Mouse (Mus musculus) gastrocnemius, postnatal 4 days (tissue): ENCODE measurements around the gene Zfp488. TPM values are rescaled to one million over a fixed set of nuclear protein-coding genes. Genes with fewer than 3 reads are reported as not detected.

Source experiments
- DNase-seq, 2 experiments: peaks; one replicate each; pipeline ENCODE4 v3.0.0; 2021 to 2022; ENCODE audit warnings: low spot score in 2 of 2, mixed read lengths in 2 of 2
- long read RNA-seq, 2 experiments: library from polyadenylated mRNA; stranded (forward); transcript quantifications; one replicate each; pipeline ENCODE4 v2.0.0; 2021
- total RNA-seq, 2 experiments: library from RNA; stranded (reverse); gene quantifications; 2 replicates each; pipeline ENCODE4 v1.2.3; 2021

The Zfp488 gene
- under 1 TPM; 0.18 to 0.29 TPM for total RNA-seq
- long read RNA-seq, experiment 1: 0 reads
- long read RNA-seq, experiment 2: 0 reads

DNA sequence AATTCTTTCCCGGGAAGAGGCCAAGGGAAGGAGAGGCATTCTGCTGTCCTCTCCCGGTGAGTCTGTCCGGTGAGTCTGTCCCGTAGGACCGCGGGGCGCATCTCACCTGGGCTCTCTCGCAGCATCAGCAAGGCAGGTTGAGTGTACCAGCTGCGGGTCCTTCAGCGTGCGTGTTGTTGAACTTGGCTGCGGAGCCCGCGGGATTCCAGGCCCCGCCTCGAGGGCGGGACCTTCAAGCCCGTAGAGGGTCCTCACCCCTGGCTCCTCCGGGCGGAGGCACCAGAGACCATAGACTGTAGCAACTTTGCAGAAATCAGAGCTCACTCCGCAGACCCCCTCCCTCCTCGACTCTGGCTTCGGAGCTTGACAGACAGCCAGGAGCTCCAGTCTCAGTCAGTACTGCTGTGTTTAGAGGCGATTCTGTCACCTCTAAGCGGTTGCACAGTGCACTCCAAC lies at the start of gene Zfp488:
TSS of gene Zfp488 (minus strand) at position 161 of the 456 bp plus-strand sequence.
- DNase-seq: no peak

DNA sequence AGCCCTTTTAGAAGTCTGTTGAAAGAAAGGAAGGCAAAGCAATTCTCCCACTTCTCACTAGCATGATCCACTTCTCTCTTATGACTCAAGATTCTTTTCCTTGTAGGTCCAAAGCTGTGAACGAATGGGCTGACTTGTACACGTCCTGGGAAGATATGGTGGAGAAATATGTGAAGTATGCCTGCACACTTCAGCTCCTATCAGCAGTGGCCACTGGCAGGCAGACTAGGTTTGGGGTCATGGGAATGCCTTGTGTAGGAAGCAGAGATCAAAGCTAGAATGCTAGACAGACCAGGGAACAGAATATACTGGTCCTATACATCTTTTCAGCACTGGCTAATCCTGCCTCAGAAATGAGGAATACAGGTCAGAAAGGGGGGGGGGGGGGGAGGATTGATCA lies 48.1 kb upstream of the Zfp488 start:
- DNase-seq: no peak

- no peak for DNase-seq
Observed at GRCm38 (mm10) chr14:34016938-34017337, 38.4 kb upstream of the Zfp488 start.

DNA sequence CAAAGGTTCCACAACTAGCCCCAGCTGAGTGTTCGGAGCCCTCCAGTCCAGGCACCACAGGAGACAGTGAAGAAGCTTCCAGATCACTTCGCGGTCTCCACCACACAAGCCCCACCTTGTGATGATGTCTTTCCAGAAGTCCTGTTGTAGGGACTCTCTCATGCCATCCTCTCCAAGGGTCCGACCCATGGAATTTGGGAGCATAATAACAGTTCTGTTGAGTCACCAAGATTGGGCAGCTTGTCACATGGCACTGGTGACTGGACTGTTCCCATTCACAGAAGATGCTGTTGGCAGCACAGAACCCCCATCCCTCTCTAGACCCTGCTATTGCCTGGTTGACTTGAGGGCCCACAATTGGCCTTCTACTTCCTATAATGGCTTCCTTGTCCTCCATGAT lies 37.8 kb upstream of the Zfp488 start, which contains the start of gene Gm5460:
TSS of gene Gm5460 (plus strand) at position 378 of the 400 bp plus-strand sequence.
- no peak for DNase-seq

DNA sequence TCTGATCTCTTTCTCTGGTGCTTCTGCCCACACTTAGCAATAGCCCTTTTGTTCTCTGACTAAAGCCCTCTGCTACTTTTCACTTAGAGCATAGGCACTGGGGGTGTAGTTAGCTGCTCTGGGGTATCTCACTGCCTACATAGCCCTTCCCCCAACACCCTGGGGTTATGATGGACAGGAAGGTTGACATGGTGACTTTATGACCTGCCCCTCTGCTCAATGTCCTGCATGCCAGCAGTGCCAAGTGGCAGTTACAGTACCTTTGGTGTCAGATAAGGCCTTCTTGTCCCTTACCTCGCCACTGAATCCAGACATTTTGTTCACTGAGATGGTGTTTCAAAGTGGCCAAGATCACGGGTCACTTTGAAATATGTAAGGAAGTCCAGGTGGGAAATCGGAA lies 36.5 kb upstream of the Zfp488 start, which contains the start of gene Gm30083:
TSS of gene Gm30083 (minus strand) at position 120 of the 400 bp plus-strand sequence.
- no peak for DNase-seq

GRCm38 (mm10) chr14:34002358-34002757 lies 23.8 kb upstream of the Zfp488 start:
- DNase-seq: no peak

GRCm38 (mm10) chr14:34001445-34001844 lies 22.9 kb upstream of the Zfp488 start:
- DNase-seq: no peak

DNA sequence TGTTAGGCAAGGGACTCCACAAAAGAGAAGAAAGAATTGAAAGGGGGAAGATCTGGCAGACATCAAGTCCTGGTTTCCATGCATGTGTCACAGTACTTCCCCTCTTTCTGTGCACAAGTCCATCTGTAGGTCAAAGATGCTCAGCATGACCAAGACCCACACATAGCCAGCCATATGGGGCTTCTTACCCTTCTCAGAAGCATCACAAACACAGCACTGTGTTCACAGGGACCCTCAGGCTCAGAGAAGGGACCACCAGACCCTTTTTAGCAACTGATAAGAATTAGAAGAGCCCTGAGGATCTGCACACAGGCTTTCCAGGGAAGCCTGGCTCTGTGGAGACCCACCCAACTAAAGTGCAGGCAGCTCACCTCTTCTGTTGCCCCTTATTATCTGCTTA lies 21.5 kb upstream of the Zfp488 start:
- no peak for DNase-seq

DNA sequence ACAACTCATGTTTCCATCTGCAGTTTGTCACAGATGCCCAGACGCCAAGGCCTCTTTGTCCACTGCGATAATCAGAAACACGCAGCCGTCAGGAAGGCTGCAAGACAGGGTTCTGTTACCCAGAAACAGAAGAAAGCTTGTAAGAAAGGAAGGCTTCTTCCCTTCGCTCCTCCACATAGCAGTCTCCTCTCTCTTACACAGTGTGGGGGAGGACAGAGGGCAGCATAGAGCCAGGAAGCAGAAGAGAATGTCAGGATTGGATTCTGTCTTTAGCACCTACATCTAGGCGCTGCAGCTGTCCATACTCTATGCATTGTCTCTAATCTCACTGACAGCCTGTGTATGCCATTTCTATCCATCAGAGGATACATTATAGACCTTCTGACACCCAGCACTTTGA lies 18.9 kb upstream of the Zfp488 start:
- DNase-seq: no peak

DNA sequence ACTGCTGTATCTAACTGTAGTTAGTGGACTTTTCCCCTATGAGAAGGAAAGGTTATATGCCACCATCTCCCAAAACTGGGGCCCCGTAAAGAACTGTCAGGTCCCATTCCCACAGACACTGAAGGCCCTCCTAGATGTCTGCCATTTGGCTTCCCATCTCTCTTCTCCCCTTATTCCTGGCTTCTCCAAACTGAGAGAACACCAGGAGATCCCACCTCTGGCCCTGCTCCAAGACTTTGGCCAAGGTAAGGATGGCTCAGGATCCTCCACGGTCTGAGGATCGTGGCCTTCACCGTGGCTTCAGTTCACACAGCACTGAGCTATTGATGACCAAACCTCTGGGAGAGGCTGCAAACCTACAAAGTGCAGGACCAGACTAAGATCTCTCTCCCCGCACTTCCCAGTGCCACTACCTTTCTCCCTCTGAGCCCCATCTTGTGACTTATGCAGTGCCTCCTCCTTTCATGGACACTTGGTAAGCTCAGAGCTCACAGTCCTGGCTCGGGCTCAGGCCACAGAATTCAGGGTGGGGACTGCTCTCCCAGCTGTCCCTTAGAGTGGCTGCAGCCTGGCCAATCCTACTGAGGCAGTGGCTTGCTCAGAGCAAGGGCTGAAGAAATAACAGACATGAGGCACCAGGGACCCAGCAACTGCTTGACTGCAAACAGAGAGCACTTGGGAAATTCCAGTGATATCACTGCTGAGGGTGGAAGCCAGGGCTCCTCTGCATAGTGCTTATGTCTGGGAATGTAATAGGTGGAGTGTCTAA lies 15.1 kb upstream of the Zfp488 start:
- no peak for DNase-seq

DNA sequence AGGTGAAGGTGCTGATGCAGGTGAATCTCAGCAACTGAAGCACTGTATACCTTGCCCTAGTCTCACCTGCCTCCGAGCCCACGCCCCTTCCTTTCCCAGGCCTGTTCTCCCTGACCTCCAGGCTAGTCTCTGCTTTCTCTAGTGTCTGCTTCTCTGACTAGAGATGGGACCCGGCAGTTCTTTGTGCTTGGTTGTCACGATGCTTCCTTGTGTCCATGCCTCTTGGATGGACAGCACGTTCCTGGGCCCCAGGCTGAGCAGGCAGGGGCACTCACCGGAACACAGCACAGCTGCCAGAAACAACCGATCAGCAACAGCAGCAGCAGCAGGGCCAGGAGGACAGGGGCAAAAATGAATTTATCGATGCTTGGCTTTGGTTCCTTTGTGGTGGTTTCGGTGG lies 14.5 kb upstream of the Zfp488 start:
- no peak for DNase-seq

GRCm38 (mm10) chr14:33991971-33992370 lies 13.4 kb upstream of the Zfp488 start:
- no peak for DNase-seq

DNA sequence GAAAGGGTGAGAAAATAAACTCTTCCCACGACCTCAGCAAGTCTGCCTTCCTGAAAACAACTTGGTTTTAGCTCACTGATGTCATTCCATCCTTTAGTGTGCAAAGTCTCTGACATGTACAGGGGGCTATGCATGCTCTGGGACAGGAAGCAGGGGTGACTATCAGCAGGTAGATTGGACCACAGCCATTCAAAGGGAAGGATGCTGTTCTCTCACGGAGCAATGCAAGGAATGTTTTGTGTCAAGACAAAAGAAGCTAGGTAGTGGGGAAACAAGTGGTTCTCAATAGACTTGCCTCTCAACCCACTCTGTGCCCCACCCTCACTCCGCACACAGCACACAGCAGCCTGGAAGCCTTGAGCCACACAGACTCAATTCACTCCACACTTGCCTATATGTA lies 10.6 kb upstream of the Zfp488 start:
- no peak for DNase-seq

GRCm38 (mm10) chr14:33977748-33978147 lies 816 bp downstream of the Zfp488 start:
- DNase-seq: no peak

DNA sequence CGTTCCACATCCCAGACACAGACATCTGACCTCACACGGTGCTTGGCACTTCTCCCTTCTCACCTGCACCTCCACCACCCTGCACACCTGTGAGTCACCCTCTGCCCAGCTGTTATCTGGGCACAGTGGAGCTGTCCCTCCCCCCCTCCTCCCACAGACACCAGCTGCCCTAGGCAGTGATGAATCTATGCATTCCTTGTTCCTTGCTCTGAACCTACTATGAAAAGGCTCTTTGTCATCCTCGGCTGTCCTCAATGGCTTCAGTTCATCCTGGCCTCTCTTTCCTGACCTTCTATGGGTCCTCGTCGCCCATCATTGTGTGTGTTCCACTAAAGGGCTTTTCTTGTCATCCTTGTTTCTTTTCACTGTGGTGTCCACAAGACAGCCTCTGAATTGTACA lies 3.8 kb downstream of the Zfp488 start:
- no peak for DNase-seq

- no peak for DNase-seq
Observed at GRCm38 (mm10) chr14:33972679-33973078, 5.9 kb downstream of the Zfp488 start.

- no peak for DNase-seq
Observed at GRCm38 (mm10) chr14:33965675-33966074, 12.9 kb downstream of the Zfp488 start.

- peak in 1 of 2 experiments; percentile 49 for DNase-seq
Observed at GRCm38 (mm10) chr14:33959341-33959740, 19.2 kb downstream of the Zfp488 start.

- DNase-seq: no peak
Observed at GRCm38 (mm10) chr14:33958841-33959240, 19.7 kb downstream of the Zfp488 start.

DNA sequence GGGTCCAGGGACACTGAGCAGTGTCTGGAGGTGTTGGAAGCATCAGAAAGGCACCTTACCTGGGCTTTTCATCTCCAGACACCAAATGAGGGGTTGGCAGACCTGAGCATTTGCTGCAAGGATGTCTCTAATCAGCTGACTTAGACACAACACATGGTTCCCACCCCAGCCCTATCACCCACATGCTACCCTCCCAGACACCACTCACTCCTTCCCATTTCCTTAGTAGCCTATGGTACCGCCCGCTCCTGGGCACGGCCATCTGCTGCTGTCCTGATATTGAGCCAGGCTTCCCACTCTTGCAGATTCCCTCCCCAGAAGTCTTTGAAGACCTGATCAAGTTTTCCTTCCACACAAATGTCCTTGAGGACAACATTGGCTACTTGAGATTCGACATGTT lies 20.4 kb downstream of the Zfp488 start:
- no peak for DNase-seq

GRCm38 (mm10) chr14:33956055-33956454 lies 22.5 kb downstream of the Zfp488 start:
- no peak for DNase-seq

DNA sequence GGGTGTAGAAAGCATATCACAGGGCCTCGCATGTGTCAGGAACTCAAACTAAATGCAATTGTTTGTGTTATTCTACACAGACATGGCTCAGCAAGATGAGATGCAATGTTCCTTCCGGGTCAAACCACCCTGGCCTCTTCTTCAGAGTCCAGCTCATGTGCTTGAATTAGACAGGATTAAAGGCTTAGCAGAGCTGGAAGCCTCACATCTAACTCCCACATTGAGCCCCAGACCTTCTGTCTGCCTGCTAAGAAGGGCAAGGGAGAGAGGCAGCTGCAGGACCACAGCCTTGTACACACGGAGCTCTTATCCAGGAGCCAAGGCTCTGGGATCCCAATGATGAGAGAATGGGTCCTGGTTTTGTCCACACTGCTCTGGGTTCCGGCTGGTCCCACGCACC lies 24.8 kb downstream of the Zfp488 start, which contains the start of gene Rbp3:
TSS of gene Rbp3 (plus strand) at position 243 of the 400 bp plus-strand sequence.
- DNase-seq: no peak
